Mouse (Mus musculus) cerebellum, adult 11-12 months (tissue): Measurements from ENCODE around the gene Gpcpd1.

Source experiments
- DNase-seq: peaks from one replicate; pipeline ENCODE4 v3.0.0; 2022

The Gpcpd1 gene

GRCm38 (mm10) chr2:132584191-132584590 is 3.3 kb downstream of the Gpcpd1 start:
- no peak for DNase-seq

- DNase-seq, result no peak
These were observed 4.4 kb downstream of the Gpcpd1 start for GRCm38 (mm10) chr2:132583126-132583525.

GRCm38 (mm10) chr2:132582227-132582626 is 5.3 kb downstream of the Gpcpd1 start:
- peak; percentile 28 for DNase-seq

GRCm38 (mm10) chr2:132579689-132580088 is 7.8 kb downstream of the Gpcpd1 start:
- DNase-seq, result no peak

- DNase-seq, result no peak
These were observed 8.8 kb downstream of the Gpcpd1 start for GRCm38 (mm10) chr2:132578711-132579110.

- peak; percentile 97 for DNase-seq
These were observed 9.5 kb downstream of the Gpcpd1 start for GRCm38 (mm10) chr2:132578059-132578458.

- peak; percentile 70 for DNase-seq
These were observed 10.0 kb downstream of the Gpcpd1 start for GRCm38 (mm10) chr2:132577431-132577981.

- no peak for DNase-seq
These were observed 10.9 kb downstream of the Gpcpd1 start for GRCm38 (mm10) chr2:132576522-132577135.

GRCm38 (mm10) chr2:132575759-132576439 is 11.6 kb downstream of the Gpcpd1 start:
- peak; percentile 58 for DNase-seq

GRCm38 (mm10) chr2:132575256-132575655 is 12.3 kb downstream of the Gpcpd1 start:
- DNase-seq, result no peak

GRCm38 (mm10) chr2:132573280-132573679 is 14.2 kb downstream of the Gpcpd1 start:
- no peak for DNase-seq

- no peak for DNase-seq
These were observed 14.9 kb downstream of the Gpcpd1 start for GRCm38 (mm10) chr2:132572651-132573050.

GRCm38 (mm10) chr2:132571301-132571700 is 16.2 kb downstream of the Gpcpd1 start:
- DNase-seq, result no peak

GRCm38 (mm10) chr2:132570869-132571268 is 16.7 kb downstream of the Gpcpd1 start:
- DNase-seq, result no peak

GRCm38 (mm10) chr2:132569686-132570085 is 17.8 kb downstream of the Gpcpd1 start:
- no peak for DNase-seq

GRCm38 (mm10) chr2:132567414-132567813 is 20.1 kb downstream of the Gpcpd1 start:
- DNase-seq, result no peak

- no peak for DNase-seq
These were observed 25.7 kb downstream of the Gpcpd1 start for GRCm38 (mm10) chr2:132561860-132562259.

GRCm38 (mm10) chr2:132527864-132528263 is 59.7 kb downstream of the Gpcpd1 start:
- DNase-seq, result no peak

- DNase-seq, result no peak
These were observed 60.5 kb downstream of the Gpcpd1 start for GRCm38 (mm10) chr2:132526894-132527532.

GRCm38 (mm10) chr2:132526110-132526509 is 61.4 kb downstream of the Gpcpd1 start:
- no peak for DNase-seq

- no peak for DNase-seq
These were observed 69.3 kb downstream of the Gpcpd1 start for GRCm38 (mm10) chr2:132518021-132518901.

- peak; percentile 34 for DNase-seq
These were observed 70.2 kb downstream of the Gpcpd1 start for GRCm38 (mm10) chr2:132517194-132517836.
